Mouse (Mus musculus) erythroblast, embryonic 14.5 days (primary cell): ENCODE data around the gene 4930404H24Rik.

Source experiments
- GATA1 ChIP-seq: IDR thresholded peaks from 2 replicates; pipeline ENCODE4 v1.6.1; 2012; ENCODE audit warnings: low read length, inconsistent platforms, mixed read lengths
- TAL1 ChIP-seq: IDR thresholded peaks from 3 replicates; pipeline ENCODE4 v1.6.1; 2012; ENCODE audit warnings: low read length, inconsistent platforms, mixed read lengths

DNA sequence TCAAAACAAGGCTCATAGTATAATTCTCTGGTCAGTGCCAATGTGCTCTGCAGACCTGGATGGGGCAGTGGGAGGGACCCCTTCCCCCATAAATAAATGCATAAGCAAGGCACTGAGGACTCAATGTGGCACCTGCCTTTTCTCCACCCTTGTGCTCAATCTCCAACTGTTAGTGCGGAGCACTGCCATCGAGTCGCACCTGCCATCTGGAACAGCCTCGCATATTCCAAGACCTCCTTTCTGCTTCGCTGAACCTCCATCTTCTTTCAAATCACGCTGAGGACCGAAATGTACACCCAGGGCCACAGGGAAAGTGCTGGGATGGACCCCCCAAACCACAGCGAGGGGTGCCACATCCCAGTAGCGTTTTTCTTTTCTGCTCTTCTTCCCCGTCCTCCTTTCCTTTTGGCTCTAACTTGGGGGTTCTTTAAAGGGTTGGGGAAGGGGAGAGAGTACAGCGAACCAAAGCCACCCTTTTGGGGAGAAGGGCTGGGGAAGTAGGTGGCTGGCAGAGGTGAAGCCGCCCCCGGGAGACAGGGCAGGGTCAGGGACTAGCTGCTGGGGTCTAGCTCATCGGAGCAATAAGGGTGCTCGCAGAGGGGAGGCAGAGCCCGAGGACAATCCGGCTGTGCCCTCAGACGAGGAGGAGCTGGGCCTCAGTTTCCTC is 945 bp upstream of the 4930404H24Rik start:
- TF ChIP-seq TAL1 = no peak
- TF ChIP-seq GATA1 = no peak
